Mouse (Mus musculus): Measurements from ENCODE around the gene Zbtb7b.

DNA sequence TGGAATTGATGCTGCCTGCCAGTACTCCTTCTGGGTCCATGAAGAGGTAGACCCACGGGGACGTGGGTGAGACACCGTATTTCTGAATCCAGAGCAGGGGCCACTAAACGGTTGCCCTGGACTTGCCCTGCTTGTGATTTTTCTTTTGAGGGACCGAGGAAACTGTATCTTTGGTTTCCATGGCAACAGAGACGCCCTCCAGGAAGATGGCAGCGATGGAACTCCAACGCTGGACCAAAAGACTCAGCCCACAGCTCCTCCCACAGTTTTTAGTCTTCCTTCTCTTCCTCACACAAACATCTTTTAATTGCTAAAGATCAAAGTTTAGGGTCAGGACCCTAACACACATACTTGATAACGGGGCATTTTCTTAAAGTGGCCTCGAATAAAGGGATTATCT, 62.6 kb downstream of the Zbtb7b start:
- TF ChIP-seq CTCF (IDR thresholded peaks at IDR 0.05; ENCODE audit: low read depth, low read length) (no peak), POLR2AphosphoS5 (IDR thresholded peaks at IDR 0.05; ENCODE audit: insufficient replicate concordance, low read depth, low read length) (no peak), GATA1 (IDR thresholded peaks at IDR 0.05; ENCODE audit: borderline replicate concordance, low read length) (no peak), TAL1 (conservative IDR thresholded peaks at IDR 0.05; ENCODE audit: low read depth, low read length) (no peak)
